Comparison of ENCODE assay signal across 21 mouse cellular contexts in the genomic region with DNA sequence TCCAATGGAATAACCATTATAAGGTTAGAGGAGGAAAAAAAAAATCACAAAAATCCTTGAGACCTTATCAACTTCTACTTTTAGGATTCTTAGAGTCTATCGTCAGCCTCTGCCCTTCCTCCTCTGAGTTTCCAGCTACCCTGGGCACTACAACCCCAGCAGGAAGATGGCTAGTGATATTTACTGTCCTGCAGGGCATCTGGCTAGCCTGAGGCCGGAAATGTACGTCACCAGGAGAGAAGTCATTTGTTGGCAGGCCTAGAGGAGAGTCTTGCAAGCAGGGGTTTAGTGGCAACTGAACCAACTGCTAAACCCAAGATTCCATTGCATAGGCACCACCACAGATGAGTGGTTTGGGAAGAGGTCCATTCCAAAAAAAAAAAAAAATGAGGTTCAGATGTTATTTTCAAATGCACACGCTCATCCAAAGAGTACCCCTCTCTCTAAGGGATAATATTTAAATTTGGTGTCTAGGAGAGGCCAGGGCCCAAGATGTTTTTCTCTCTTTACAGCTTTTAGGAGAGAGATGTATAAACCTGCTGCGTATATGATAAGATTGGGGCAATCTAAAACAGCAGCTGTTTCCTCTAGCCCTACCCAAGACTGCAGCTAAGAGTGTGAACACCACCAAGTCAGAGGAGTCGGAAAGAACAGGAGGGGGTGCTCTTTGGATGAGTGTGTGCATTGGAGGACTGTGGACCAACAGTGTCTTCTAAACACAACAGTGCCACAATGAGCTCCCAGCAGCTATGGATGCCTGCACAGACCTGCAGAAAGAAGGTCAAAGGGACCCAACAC.
"Had no signal": no experiment of that assay in that cellular context is flagged by ENCODE, and none has a peak within 500 bp of the region (broad histone marks: within the 10 kb centered on the region; RNA-seq: fewer than 3 reads in every experiment).

No protein-coding gene starts in this region.

- H3K36me3 ChIP-seq: limb, embryonic 13.5 days had no signal

- H3K27ac ChIP-seq: kidney, postnatal 0 days; layer of hippocampus, adult 2 months; limb, embryonic 10.5 days; limb, embryonic 13.5 days; liver, embryonic 13.5 days; stomach, postnatal 0 days had no signal

- H3K27me3 ChIP-seq: limb, embryonic 13.5 days; liver, embryonic 13.5 days; megakaryocyte, embryonic 14.5 days had no signal

- H3K9me3 ChIP-seq: limb, embryonic 10.5 days; liver, embryonic 13.5 days had no signal

- H3K4me2 ChIP-seq: limb, embryonic 13.5 days; liver, embryonic 13.5 days; lung, embryonic 14.5 days; midbrain, embryonic 11.5 days had no signal

- ATAC-seq: lung, postnatal 0 days had no signal

- H3K4me3 ChIP-seq: layer of hippocampus, adult 2 months; limb, embryonic 10.5 days; limb, embryonic 13.5 days; liver, embryonic 13.5 days; megakaryocyte, embryonic 14.5 days had no signal

- DNase-seq: kidney, adult 2 months; kidney, postnatal 25 days; layer of hippocampus, adult 9-11 months; liver; liver, embryonic 13.5 days; lung, embryonic 14.5 days; lung, postnatal 36 days; midbrain, embryonic 14.5 days; right cerebral cortex, adult 18-20 months; right cerebral cortex, postnatal 14 days; right cerebral cortex, postnatal 4 days; thymus, adult 18-20 months; thymus, postnatal 36 days had no signal

- H3K9ac ChIP-seq: limb, embryonic 13.5 days; liver, embryonic 13.5 days; lung, embryonic 14.5 days had no signal
